Mouse (Mus musculus): Measurements from ENCODE around the gene Il11. TPM values are rescaled to one million over a fixed set of nuclear protein-coding genes. Genes with fewer than 3 reads are reported as not detected.
A peak's percentile ranks its signal among the peaks of the same experiment; 100 is the strongest.
"Not testable (repeated sequence)": the region's sequence is repeated elsewhere in the genome, so short reads cannot be mapped to it uniquely, and the experiment has no call there.

Gene Il11
- polyA plus RNA-seq, 1 experiment from 2014 or later: 0.10 TPM

DNA sequence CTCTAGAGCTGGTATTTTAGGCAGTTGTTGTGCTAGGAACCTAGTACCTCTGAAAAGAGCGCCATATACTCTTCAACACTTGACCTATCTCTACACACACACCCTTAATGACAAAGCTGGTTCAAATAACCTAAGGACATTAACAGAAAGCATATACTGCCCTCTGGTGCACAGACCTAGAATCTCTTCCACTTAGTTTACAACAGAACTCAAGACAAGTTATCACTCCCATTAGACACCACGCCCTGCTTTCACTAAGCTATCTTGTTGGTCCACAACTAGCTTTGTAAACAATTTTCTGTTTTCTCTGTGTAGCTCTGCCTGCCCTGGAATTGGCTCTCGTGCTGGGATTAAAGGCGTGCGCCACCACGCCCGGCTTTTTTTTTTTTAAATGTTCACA lies 24.1 kb upstream of the Il11 start:
- Histone ChIP-seq H3K9me3 (no peaks in the 10 kb centered on the region), H3K27ac (no peak overlapping the region), H3K4me1 (peaks cover 22% of the 10 kb centered on the region), H3K4me2 (replicated peaks) (no peak overlapping the region), H3K36me3 (peaks cover 50% of the 10 kb centered on the region), H3K27me3 (no peaks in the 10 kb centered on the region), H3K4me3 (no peak overlapping the region), H3K9ac (no peak overlapping the region)
- no peak for ATAC-seq (ENCODE audit: insufficient number of reproducible peaks, insufficient read depth, low FRiP score, low TSS enrichment)
- WGBS: 90% methylated on average over 7 of the region's 7 CpGs

DNA sequence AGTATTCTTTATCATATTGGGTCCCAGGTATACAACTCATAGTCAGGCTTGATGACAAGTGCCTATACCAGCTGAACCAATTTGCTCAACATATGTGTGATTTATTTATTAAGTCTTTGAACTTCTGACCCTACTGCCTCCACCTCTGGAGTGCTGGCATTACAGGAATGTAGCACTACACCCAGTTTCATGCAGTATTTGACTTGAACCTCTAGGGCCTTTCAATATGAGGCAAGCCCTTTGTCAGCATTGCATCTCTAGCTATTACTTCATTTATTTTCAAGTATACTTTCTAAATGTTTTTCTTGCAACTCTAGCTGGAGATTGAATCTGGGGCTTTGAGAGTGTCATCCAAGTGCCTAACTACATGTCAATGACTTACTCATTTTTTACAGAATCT lies 19.6 kb upstream of the Il11 start:
- no peak for ATAC-seq (ENCODE audit: insufficient number of reproducible peaks, insufficient read depth, low FRiP score, low TSS enrichment)
- H3K36me3 ChIP-seq: peaks cover 31% of the 10 kb centered on the region

DNA sequence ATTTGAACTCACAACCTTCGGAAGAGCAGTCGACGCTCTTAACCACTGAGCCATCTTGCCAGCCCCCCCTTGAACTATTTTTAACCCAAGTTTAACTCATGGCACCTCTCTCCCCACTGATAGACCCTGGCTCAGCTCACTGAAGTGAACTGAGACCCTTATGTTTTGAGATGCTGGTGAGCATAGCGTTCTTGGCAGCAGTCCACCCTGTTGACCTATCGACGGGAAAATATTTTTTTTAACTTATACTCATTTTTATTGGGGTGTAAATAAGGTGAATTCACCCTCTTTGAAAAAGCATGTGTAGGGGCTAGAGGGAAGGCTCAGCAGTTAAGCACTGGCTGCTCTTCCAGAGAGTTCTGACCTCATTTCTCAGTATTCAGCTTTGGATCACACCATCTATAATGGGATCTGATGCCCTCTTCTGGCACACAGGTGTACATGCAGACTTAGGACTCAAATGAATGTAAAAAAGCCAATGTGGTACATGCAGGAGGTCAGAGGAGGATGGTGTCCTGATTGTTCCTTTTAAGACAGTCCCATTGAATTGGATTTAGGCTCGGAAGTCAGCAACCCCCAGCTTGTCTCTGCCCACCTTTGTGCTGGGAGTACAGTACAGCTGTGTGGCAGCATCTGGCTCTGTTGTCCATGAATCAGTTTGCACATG lies 13.2 kb upstream of the Il11 start:
- Histone ChIP-seq H3K27me3 (no peaks in the 10 kb centered on the region), H3K36me3 (peaks cover 42% of the 10 kb centered on the region), H3K4me1 (peaks cover 12% of the 10 kb centered on the region), H3K4me3 (no peak overlapping the region), H3K9ac (no peak overlapping the region), H3K4me2 (replicated peaks) (no peak overlapping the region), H3K9me3 (no peaks in the 10 kb centered on the region), H3K27ac (no peak overlapping the region)
- WGBS: 69% methylated on average over 7 of the region's 7 CpGs
- ATAC-seq (ENCODE audit: insufficient number of reproducible peaks, insufficient read depth, low FRiP score, low TSS enrichment): no peak

More for the DNA sequence above, 19.6 kb upstream of the Il11 start:
- no peak overlapping the region for H3K4me2 ChIP-seq (replicated peaks)
- H3K9ac ChIP-seq: no peak overlapping the region
- no peak overlapping the region for H3K27ac ChIP-seq
- H3K4me3 ChIP-seq: no peak overlapping the region
- H3K4me1 ChIP-seq: no peaks in the 10 kb centered on the region
- H3K9me3 ChIP-seq: no peaks in the 10 kb centered on the region
- no peaks in the 10 kb centered on the region for H3K27me3 ChIP-seq

DNA sequence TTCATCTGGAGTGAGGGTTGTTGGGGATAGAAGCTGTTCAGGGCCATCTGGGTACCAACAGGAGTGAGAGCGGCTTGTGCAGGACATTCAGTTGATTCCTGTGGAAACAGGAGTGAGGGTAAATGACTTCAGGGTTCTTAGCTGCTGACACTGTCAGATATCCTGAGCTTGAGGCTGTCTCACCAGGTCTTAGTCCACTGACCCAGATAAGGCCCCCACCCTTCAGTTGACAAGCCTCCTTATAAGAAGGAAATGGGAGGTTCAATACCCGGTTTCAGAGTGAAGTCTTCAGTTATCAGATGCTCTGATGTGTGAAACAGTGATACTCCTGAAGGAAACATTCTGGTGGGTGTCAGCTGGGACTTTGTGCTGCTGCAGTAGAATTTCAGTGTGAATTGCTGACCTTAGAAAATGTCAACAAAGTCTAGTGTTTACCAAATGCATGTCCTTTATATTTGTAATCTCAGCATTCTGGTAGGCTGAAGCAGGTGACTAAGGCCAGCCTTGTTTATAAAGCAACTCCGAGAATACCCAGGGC lies 12.0 kb upstream of the Il11 start:
- H3K4me1 ChIP-seq: peaks cover 12% of the 10 kb centered on the region
- H3K9ac ChIP-seq: no peak overlapping the region
- H3K4me3 ChIP-seq: no peak overlapping the region; the same call in 1 of the 2 replicates
- H3K36me3 ChIP-seq: peaks cover 42% of the 10 kb centered on the region
- no peak overlapping the region for H3K27ac ChIP-seq
- no peak for ATAC-seq (ENCODE audit: insufficient number of reproducible peaks, insufficient read depth, low FRiP score, low TSS enrichment)
- peaks cover 4% of the 10 kb centered on the region; the same call in 1 of the 2 replicates for H3K27me3 ChIP-seq
- WGBS: 83% methylated on average over 3 of the region's 3 CpGs
- no peaks in the 10 kb centered on the region for H3K9me3 ChIP-seq
- no peak overlapping the region for H3K4me2 ChIP-seq (replicated peaks)

DNA sequence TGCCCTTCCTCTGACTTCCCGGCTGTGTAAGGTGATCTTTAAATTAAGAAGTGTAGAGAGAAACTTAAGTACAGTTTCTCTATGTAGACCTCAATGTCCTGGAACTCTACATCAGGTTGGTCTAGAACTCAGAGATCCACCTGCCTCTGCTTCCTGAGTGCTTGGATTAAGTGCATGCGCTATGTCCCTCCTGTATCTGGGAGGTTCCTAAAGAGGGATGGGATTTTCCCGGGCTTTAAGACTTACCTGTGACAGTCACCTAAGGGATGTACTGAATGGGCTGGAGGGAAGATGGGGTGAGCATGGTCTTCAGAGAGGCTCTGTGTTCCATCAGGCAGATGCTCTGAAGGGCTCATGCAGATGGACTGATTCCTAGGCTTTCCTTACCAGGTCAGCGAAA lies 11.0 kb upstream of the Il11 start:
- H3K4me2 ChIP-seq (replicated peaks): peak overlapping the region; percentile 93
- H3K36me3 ChIP-seq: peaks cover 42% of the 10 kb centered on the region
- H3K27ac ChIP-seq: peak overlapping the region; percentile 93
- peak overlapping the region; percentile 80 for H3K4me3 ChIP-seq
- peaks cover 4% of the 10 kb centered on the region; the same call in 1 of the 2 replicates for H3K27me3 ChIP-seq
- ATAC-seq (ENCODE audit: insufficient number of reproducible peaks, insufficient read depth, low FRiP score, low TSS enrichment): no peak
- H3K9me3 ChIP-seq: no peaks in the 10 kb centered on the region
- WGBS: 34% methylated on average over 4 of the region's 4 CpGs
- peak overlapping the region; percentile 92 for H3K9ac ChIP-seq
- H3K4me1 ChIP-seq: peaks cover 12% of the 10 kb centered on the region

DNA sequence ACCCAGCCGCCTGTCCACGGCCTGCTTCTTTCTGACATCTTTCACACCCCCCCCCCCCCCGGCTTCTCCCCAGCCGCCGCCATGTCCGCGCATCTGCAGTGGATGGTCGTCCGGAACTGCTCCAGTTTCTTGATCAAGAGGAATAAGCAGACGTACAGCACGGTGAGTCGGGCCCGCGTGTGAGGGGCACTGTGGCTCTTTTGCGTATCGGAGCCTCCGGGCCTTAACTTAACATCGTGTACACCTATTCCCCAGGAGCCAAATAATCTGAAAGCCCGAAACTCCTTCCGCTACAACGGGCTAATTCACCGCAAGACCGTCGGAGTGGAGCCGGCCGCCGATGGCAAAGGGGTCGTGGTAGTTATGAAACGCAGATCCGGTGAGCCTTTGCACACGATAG lies 10.6 kb upstream of the Il11 start:
- peaks cover 16% of the 10 kb centered on the region for H3K4me1 ChIP-seq
- H3K9ac ChIP-seq: peak overlapping the region; percentile 92
- H3K4me3 ChIP-seq: peak overlapping the region; percentile 80
- not testable (repeated sequence) for H3K9me3 ChIP-seq, H3K27me3 ChIP-seq
- H3K27ac ChIP-seq: peak overlapping the region; percentile 93
- WGBS: 1% methylated on average over 31 of the region's 31 CpGs
- 0 out of 2 replicates have a peak, but pooled peaks have one; percentile 1 for ATAC-seq (ENCODE audit: insufficient number of reproducible peaks, insufficient read depth, low FRiP score, low TSS enrichment)
- H3K36me3 ChIP-seq: peaks cover 42% of the 10 kb centered on the region
- peak overlapping the region; percentile 93 for H3K4me2 ChIP-seq (replicated peaks)

DNA sequence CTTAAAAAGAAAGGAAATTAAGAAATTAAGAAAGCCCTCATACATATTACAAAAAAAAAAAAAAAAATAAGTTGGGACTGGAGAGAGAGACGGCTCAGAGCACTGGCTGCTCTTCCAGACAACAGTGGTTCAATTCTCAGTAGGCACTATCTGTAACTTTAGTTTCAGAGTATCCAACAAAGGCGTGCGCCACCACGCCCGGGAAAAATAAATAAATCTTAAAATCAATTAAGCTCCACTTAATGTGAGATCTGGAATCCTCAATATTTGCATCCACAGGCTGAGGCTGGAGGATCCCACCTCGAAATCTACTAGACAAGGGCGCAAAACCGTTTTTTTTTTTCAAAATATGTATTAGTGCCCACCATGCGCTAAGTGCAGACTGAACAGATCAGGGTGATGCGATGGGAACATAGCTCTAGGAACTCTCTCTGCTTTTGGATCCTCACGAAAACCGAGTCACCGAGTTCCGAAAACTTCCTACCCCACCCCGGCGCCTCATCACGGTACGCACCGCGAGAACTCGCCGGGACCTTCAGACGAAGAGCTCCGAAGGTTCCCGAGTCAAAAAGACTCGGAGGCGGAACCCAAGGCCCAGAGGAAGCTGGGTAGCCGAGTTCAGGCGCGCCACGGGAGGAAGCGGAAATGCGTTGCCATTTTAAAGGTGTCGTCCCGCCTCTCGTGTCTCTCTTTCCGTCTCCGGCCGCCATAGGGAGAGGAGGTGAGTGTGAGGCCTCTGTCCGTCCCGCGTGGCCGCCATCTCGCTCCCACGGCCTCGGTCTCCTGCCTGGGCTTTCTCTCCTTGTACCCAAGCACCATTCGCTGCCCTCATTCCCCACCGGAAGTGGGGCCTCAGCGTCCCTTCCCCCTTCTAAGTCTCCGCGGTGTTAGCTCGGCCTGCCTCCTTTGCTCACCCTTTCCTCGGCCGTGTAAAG lies 9.9 kb upstream of the Il11 start, which contains the start of gene Rpl28:
Gene Rpl28 (plus strand): TSS at position 597 of the 935 bp plus-strand sequence.
- peaks cover 17% of the 10 kb centered on the region for H3K4me1 ChIP-seq
- H3K9me3 ChIP-seq: no peaks in the 10 kb centered on the region
- H3K27me3 ChIP-seq: peaks cover 4% of the 10 kb centered on the region; the same call in 1 of the 2 replicates
- 2% methylated on average over 54 of the region's 54 CpGs for WGBS
- peak; percentile 82 for ATAC-seq (ENCODE audit: insufficient number of reproducible peaks, insufficient read depth, low FRiP score, low TSS enrichment)
- peak within 1 kb of the TSS; percentile 92 for H3K9ac ChIP-seq
- peaks cover 35% of the 10 kb centered on the region for H3K36me3 ChIP-seq
- peak within 1 kb of the TSS; percentile 93 for H3K4me2 ChIP-seq (replicated peaks)
- peak within 1 kb of the TSS; percentile 80 for H3K4me3 ChIP-seq
- peak within 1 kb of the TSS; percentile 93 for H3K27ac ChIP-seq

DNA sequence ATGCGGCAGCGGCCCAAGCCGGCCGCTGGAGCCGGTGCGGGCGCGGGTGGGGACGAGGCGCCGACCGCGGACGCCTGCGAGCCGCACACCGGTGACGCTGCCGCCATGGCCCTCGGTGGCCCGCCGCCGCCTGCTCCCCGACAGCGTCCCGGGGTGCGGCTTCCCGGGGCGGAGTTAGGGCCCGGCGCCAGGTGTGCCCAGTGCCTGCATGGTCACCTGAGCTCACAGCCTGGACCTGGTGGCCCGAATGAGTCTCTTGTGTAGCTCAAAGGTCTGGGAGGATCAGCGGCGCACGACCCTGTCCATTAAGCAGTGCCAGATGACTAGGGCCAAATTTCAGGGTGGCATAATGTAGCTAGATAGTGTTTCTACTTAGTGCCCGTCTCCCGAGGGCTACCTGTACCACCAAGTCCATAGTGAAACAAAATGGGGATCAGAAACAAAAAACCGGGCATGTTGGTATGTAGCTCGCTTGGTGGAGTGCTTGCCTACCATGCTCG lies 6.8 kb upstream of the Il11 start, which contains the start of gene Tmem238:
Gene Tmem238 (minus strand): TSS at position 221 of the 500 bp plus-strand sequence.
- 0 out of 2 replicates have a peak, but pooled peaks have one; percentile 3 for ATAC-seq (ENCODE audit: insufficient number of reproducible peaks, insufficient read depth, low FRiP score, low TSS enrichment)
- Histone ChIP-seq H3K9me3 (no peaks in the 10 kb centered on the region), H3K4me2 (replicated peaks) (peak within 1 kb of the TSS; percentile 92), H3K9ac (peak within 1 kb of the TSS; percentile 74), H3K4me3 (peak within 1 kb of the TSS; percentile 52), H3K27ac (0 out of 2 replicates have a peak within 1 kb of the TSS, but pooled peaks have one; percentile 57), H3K27me3 (peaks cover 4% of the 10 kb centered on the region; the same call in 1 of the 2 replicates), H3K4me1 (peaks cover 13% of the 10 kb centered on the region), H3K36me3 (peaks cover 9% of the 10 kb centered on the region)
- 8% methylated on average over 40 of the region's 40 CpGs for WGBS

DNA sequence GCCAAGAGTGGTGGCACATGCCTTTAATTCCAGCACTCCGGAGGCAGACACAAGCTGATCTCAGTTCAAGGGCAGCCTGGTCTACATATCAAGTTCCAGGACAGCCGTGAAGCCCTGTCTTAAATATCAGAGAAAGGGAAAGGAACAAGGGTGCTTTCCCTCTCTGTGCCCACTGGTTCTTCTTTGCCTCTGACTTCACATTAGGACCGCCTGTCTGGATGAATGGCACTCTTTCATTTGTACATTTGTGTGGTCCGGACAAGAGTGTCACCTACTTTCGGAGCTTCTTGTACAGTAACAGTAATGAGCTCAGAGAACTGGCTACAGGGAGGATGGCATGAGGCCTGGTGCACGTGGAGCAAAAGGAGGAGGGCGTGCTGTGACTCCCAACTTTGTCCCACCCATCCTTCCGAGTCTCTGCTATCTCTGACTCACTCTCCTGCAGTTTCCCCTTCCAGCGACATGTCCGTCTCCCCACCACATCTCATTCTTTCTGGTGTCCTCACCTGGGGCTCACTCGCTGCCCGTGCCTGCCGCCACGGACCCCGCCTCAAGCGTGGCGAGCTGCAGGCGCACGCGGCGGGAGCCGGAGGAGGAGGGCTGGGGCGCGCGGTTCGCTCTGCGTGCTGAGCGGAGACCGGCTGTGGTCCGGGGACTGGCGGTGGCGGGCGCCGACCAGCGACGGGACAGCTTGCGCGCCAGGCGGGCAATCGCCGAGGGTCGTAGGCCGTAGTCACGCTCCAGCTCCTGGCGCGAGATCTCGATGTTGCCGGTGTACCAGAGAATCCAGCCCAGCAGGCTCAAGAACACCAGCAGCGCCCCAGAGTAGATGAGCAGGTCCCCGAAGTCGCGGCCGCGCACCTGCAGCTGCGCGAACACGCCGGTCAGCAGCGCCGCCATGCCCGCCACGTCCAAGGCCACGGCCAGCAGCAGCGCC lies 6.1 kb upstream of the Il11 start:
- Histone ChIP-seq H3K36me3 (peaks cover 2% of the 10 kb centered on the region), H3K9me3 (no peaks in the 10 kb centered on the region), H3K4me3 (peak overlapping the region; percentile 52), H3K27ac (0 out of 2 replicates have a peak overlapping the region, but pooled peaks have one; percentile 57), H3K4me1 (peaks cover 6% of the 10 kb centered on the region), H3K9ac (peak overlapping the region; percentile 74), H3K4me2 (replicated peaks) (peak overlapping the region; percentile 92), H3K27me3 (peaks cover 4% of the 10 kb centered on the region; the same call in 1 of the 2 replicates)
- WGBS: 2% methylated on average over 62 of the region's 64 CpGs
- ATAC-seq (ENCODE audit: insufficient number of reproducible peaks, insufficient read depth, low FRiP score, low TSS enrichment): 0 out of 2 replicates have a peak, but pooled peaks have one; percentile 48

DNA sequence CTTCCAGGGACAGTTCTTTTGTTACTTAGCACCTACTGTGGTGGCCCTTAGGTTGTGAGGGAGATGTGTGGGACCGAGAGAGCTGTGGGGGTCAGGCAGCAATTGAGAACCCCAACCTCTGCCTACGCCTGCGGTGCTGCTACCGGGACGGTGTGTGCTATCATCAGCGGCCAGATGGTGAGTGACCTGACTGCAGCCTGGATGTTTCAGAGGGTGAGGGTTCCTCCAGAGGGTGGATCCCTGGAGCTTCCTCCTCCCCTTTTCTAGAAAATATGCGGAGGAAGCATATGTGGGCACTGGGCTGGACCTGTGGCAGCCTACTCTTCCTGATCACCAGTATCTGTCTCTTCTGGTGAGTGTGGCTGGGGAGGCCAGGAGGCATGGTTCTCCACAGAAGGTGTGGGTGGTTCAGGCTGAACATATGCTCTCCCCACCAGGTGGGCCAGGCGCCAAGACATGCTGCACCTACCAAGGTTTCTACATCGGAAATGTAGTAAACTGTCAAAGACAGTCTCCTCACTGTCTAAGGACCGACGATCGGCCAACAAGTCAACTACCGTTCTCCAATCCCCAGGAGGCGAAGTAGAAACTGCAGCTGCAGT lies 1.1 kb upstream of the Il11 start:
- no peaks in the 10 kb centered on the region for H3K36me3 ChIP-seq
- no peak overlapping the region for H3K27ac ChIP-seq
- no peak overlapping the region for H3K4me2 ChIP-seq (replicated peaks)
- 85% methylated on average over 14 of the region's 14 CpGs for WGBS
- H3K9me3 ChIP-seq: no peaks in the 10 kb centered on the region
- no peak overlapping the region for H3K4me3 ChIP-seq
- H3K4me1 ChIP-seq: 0 out of 2 replicates have a peak, but pooled peaks cover 5% of the 10 kb centered on the region
- ATAC-seq (ENCODE audit: insufficient number of reproducible peaks, insufficient read depth, low FRiP score, low TSS enrichment): no peak
- peaks cover 10% of the 10 kb centered on the region for H3K27me3 ChIP-seq
- no peak overlapping the region for H3K9ac ChIP-seq
